Mouse (Mus musculus) frontal cortex, postnatal 14 days (tissue): Measurements from ENCODE around the gene Pard3b.

Experiments used
- DNase-seq, 2 experiments: peaks; one replicate each; pipeline ENCODE4 v3.0.0; 2022; ENCODE audit warnings: low spot score in 2 of 2

The Pard3b gene

DNA sequence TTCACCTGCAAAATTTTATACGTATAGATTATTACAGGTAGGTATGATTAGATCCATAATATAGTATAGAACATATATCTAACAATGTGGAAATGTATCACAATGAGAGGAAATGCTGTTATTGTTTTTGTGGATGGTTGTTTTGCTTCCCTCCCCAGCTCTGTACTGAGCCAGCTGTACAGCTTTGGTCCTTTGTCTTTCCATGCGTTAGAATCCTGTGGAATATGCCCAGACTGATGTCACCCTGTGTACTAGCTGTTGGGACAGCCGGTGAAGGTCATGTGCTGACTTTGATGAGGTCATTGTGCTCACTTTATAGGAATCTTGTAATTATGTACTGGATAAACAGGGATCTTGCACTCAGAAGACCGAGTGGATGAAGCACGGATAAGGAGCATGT, 286.9 kb downstream of the Pard3b start:
- DNase-seq = no peak

DNA sequence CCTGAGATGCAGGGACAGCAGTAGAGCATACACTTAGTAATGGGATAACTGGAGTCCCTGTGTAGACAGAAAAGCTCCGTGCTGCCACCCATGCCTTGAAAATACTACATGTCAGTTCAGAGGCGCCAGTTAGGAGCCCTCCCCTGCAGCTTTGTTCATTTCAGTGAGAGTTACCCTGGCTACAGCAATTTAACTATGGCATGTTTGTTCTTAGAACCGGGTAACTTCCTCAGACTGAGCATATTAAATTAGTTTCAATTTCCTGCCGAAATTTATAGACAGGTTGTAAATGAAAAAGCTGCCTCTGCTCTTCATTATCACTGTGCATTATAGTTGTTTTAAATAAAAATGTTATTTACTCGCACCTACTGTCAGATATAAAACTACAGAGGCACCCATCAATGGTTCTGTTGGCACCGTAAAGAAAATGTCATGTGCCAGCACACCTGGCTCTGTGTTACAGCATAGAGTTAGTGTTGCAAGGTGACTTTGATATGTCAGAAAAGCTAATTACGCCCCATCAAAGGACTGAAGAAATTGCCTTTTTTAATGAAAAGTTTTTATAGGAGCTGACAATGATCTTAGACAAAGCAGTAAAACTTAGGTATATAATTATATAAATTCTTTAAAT, 289.6 kb downstream of the Pard3b start:
- DNase-seq = no peak

DNA sequence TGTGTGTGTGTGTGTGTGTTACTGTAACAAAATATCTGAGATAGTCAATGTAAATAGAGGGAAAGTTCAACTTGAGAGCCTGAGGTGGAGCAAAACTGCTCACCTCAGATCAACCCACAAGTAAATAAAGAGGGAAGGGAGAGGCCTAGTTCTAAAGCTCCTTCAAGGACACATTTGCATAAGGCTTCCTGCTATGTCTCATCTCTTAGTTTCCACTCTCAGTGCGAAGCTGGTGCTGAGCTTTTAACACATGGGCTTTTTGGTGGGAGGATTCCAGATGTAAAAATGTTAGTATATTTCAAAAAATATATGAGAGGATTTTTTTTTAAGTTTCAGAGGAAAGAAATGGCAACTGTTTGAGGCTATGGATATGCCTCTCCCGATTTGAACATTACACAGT, 294.9 kb downstream of the Pard3b start:
- no peak for DNase-seq

DNA sequence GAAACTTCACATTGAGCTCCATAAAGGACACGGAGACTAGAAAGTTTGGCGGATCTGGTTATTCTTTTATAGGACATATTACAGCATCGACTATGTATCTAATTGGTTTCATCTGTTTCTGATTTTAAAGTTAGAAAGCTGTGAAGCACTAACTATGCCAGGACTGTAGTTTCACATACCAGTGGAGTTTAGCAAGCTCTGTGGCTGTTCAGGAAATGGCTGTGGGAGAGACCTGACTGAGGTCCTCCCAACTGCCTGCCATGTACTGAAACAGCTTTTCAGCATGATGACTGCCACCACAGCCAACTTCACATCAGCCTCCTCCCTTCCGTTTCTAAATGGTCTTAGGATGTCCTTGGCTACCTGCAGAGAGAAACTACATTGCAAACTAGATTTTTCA, 296.1 kb downstream of the Pard3b start:
- DNase-seq = no peak

DNA sequence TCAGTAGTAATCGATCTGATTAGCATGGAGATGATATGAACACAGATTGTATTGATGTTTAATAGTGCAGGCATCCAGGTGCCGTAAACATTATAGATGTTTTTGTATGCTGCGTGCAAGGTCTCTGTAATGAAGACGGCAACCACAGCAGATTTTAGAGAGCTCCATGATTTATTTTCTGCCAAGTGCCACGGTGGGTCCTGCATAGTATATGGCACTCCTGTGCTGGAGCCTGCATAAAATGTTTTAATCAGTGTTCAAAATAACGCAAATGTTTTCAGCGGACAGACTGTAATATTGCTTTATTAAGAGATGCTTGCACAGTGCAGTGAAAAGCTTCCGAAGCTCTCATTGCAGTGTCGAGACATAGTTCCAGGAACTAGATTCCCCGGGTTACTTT, 301.3 kb downstream of the Pard3b start:
- DNase-seq = no peak

DNA sequence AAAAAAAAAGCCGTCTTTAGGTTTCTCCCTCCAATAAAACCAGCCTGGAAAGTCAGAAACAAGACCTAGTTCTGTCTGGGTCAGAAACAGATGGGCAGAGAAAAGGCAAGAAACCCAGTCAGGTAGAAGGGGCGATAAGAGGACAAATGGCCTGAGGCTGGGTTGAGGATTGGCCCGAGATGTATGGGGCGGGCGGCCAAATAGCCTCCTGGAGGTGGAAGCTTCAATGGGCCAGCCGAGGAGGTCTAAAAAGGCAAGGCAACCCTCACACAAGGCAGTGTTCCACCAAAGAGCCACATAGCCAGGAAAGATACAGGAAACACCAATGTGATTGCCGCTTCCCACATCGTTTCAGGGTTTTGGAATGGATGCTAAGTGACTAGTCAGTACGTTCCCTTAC, 322.9 kb downstream of the Pard3b start:
- DNase-seq = no peak

DNA sequence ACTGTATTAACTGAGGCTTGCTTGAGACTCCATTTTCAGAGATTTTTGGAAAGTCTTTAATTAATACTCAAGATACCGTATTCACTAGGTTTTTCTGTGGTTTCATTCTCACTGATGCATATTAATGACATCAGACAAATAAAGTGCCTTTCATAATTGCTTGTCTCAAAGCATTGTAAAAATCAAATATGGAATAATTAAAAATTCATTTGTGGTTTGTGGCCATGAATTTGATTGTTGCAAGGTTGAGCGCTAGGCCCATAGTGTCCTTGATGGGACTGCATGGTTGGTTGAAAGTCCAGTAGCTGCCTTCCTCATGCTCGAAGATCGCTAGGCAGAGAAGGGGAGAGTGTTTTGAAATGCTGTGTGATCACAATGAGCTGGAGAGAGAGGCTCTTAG, 323.9 kb downstream of the Pard3b start:
- DNase-seq = no peak

DNA sequence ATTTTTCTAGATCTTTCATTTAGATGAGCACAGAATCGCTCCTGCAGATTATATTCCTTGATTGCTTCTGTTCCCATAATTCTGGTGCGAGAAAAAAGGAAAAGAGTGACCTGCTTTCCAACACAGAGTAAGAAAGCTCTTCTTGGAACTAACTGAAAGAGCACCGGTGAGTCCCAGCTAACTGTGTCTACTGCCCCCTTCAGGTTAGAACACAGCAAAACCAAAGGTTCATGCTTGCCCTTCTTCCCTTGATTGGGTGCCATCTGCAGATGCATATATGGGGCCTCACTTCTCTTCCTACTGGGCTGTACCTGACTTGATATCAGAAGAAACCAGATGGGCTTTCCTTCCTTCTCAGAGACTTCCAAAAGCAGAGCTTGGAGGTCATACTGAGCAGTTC, 328.5 kb downstream of the Pard3b start:
- no peak for DNase-seq

DNA sequence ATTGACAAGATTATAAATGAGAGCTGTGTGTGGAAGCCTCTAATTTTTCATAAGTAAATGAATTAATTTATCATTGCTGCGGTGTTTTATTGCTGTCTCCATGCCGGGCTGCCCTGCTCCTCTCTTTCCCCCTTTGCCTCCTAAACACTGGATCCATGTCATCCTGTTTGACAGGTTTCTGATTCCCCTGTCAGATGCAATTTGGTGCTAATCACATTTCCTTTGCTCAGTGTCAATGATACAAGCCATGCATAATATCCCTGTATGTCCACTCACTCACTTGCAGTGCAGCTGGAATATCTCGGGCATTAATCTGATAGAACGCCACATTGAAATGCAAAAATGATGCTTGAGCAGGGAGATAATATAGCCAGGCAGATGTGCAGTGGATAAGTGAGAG, 329.2 kb downstream of the Pard3b start:
- DNase-seq = no peak

DNA sequence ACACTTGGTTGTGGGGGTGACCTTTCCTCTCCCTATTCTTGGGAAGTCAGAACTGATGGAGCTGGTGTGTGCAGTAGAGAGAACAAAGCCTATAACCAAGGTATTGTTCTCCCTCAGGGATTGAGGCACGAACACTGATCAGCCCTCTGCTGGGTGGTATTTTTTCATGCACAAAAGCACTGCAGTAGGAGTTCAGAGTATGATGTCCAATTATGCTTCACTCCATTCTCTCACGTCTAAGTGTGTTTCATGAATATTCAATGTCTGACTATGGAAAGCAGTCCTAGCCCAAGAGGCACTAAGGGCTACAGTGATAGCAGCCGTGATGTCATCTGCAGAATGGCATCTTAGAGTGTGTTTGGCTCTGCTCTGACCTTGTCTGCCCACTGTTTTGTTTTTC, 359.1 kb downstream of the Pard3b start:
- no peak for DNase-seq

DNA sequence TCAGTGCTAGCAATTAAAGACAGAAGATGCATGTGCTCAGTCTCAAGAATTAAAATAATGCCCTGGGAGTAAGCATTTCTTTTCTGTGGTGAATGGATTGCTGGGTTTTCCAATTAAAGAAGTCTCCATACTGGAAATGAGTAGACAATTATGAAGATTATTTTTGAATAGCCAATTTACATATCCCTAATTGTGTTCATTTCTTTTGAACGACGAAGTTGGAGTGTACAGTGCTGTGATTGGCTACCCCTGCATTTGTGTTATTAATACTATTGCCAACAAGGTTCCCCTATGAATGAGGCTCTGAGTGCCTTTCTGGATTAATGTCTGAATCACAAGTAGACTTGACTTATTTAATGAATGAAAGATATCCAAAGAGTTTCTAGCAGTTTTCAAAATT, 370.2 kb downstream of the Pard3b start:
- no peak for DNase-seq

DNA sequence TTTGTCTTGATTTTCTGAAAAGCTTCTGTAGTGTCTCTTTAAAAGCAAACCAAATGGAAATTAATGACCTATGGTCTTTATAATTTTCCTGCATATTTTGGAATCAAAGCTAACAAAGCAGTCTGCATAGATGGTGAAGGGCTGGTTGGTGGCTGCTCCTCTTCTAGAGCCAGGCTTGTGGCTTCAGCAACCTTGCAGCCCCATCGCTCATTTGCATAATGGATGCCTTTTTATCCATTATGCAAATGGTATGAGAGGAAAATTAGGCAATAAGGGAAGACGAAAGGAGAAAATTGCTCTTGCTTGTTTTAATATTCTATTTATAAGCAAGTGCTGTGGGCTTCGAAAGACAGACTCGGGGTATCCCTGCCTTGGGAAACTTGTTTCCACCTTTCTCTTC, 373.1 kb downstream of the Pard3b start:
- DNase-seq = no peak

DNA sequence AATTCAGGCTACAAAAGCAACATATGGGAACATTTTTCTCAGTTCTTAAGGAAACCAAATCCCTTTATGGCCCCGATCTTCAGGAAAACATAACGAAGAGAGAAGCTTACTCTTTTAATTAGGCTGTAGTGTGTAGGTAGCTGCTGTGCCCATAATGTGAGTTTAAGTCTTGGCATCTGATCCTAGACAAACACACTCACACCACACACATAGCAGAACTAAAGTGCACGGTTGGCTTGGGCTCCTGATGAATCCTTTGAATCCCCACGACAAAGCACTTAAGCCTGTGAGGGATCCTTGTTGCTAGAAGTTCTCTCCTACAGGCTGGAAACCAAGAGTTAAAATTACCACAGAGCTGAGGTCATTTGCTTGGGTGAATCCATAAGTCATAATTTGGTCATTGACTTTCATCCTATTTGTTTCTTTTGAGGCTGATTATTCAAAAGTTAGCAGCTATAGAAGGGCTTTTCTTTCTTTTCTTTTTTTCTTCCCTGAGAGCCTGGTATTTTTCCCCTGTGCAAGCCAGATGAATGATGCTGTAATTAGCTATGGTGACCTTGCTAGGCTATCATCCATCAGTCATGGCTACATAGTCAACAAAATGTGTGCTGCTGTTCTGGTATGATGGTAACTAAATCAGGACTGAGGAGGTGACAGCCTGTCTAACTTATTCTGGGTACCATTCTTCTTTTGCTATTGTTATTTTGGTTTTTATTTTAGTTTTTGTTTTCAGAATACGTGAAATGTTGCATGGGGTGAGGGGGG, 378.1 kb downstream of the Pard3b start:
- no peak for DNase-seq

DNA sequence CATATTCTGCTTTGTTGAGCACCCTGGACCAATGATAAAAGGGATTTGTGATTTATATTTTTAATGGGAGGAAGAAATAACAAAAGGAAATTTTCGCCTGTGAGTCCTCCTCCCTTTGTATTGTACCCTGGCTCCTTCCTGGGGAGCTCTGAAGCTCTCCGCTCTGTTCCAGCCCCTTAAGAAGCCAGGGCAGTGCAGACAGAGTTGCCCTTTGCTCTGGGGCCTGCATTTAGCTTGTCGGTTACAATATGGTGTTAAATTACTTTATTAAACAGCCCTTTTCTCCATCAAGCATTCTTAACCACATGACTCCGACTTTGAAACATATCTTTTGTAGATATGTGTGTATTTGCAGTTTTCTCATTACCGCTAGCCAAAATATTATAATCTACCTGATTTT, 379.7 kb downstream of the Pard3b start:
- DNase-seq = no peak

DNA sequence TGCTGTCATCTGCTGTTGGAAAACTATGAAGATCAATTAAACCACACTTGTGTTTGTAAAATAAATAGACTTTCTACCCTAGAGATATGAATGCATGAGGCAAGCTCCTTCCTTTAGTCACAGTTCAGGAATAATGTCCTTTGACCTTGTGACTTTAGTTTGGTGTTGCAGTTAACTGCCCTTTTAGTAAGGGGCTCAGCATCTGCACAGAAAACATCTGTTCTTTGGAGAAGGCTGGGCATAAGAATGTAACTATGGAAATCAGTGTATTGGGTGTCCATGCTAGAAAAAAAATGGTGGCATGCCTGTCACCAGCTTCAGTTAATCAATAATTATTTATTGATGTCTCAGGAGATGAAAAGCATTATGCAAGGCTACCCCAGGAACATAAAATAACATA, 381.1 kb downstream of the Pard3b start:
- DNase-seq = no peak

DNA sequence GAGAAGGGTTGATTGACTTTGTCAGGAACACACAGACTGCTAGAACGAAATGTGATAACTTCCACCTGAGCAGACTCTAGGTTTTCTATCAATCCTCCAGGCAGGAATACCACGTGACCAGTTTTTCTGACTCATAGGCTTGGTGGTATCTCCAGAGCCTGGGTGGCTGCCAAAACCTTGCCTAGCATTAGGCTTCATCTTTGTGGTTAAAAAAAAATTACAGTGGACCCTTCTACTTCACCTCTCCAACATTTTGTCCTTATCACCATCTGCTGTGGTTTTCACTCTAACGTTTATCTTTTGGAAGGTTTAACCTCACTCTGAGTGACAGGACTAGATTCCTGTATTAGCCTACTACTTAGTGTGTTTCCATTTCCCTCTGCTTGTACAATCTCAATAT, 403.1 kb downstream of the Pard3b start:
- DNase-seq = no peak

DNA sequence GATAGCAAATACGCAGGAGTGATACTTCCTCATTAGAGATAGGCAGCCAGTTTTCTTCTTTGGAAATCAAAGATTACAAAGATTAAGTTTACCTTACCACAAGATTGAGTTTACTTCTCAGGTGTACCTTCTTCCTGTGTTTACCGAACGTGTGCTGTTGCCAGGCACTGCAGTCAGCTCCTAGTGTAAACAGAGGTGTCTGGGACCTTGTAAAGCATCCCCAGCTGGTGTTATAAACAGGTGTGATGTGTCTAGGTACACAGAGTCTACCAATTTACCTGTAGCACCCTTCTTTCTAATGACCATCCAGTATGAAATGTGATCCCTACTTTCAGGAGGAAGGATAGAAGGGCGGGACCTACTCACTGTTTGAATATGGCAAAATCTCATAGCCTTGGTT, 410.0 kb downstream of the Pard3b start:
- DNase-seq = no peak

DNA sequence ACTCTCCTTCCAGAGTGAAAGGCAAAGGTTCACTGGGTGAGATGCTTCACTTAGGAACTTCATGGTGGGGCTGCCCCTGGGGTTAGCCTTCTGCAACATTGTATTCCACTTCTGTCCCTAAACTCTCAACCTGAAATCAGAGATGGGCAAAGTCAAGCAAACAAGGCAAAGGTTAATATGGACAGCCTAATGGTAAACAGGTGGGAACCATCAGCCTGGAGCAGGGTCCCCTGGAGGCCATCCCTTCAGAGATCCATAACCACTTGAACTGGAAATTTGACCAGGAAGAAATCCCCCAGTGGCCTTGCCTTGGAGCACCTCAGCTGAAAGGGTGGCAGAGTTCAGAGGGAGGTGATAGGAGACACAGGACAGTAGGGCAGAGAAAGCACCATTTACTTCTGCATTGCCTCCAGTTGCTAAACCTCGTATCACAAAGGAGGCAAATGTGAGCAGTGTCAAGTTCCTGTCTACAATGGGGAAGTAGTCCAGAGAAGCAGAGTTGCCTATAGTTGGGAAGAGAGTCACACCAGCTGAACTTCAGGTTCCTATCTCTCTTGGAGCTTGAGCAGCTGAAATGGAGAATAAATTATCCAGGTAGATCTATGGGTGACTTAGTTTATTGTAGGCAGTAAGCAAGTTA, 412.7 kb downstream of the Pard3b start:
- DNase-seq = no peak

DNA sequence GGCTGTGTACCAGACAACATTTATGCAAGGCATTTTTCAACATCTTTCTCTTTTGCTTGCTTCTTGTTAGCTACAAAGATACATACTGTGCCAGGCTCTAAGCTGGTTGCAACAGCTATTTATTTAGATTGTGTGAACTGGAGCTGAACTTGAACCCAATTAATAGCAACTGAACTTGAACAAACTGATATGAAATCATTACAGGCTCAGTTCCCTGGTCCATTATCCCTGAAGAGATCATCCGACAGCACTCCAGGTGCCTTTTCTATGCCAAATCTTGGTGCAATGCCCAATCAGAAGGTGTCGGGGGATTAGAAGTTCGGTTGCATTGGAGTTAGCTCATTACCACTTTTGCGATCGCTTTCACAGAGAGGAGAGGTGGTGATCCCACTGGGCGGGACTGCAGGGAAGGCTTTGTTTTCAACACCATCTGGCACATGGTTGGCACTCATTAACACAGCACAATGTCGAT, 414.6 kb downstream of the Pard3b start:
- DNase-seq = no peak

DNA sequence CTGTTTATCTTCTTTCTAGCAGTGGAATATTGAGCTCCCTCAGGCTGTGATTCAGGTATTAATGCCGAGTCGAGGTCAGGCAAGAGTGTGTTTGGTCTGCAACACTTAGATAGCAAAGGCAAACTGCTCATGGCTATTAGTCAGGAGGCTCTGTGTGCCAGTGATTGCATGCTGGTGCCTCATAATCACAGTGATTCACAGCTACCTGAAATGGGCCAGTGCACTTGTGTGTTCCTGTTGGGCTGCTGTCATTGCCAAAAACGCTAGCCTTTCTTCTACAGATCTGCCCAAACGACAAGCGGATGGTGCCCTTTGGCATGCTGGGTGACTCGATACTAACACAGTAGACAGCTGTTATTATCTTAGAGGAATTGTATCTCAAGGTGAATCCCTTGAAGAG, 416.7 kb downstream of the Pard3b start:
- no peak for DNase-seq

DNA sequence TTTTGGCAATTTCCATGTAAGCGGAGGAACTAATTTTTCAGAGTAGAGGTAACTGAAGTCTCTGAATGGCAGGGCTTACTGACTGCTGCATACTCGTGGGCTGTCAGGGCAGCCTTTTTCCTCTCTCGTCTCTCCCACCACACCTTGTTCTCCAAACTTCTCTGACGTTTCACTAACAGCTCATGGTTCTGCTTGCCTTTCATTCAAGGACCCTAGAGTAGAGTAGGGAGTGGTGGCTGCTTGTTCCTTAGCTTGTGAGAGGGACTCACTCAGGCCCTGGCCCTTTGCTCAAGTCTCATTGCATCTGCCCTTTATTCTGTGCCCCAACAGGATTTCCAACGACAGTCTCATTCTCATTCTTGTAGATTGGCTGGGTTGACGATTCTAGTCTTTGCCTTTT, 432.0 kb downstream of the Pard3b start:
- no peak for DNase-seq

DNA sequence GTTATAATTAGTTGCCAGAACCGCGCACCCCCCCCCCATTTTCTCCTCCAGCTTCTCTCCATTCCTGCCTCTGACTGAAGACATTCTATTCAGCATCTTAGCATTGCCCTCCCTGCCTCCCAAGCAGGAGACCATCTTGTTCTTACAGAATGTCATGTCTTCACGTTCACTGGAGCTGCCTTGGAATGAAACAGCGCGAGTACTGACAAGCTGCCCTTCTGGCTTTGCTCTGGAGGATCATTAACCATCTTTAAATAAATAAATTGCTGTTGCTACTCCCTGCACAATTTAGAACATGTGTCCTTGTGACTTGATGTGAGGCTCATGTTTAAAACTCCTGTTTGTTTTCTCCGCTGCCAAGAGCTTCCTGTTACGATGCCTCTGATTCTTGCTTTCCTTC, 432.5 kb downstream of the Pard3b start:
- DNase-seq = no peak

DNA sequence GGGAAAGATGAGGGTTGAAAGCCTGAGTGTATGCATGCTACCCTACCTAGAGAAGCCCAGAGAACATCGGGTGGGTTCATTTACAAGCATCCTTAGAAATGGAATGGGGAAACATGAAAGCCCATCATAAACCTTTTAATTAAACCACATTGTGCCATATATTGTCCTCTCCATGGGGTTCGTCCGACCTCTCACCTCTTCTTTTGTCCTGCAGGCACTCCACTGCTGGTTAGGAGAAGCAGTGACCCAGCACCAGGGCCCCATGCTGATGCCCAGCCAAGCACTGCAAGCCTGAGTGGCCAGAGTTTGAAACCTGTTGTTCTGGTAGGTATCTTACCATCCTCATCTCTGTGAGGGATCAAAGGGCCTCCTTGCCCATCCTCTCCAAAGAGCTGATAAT, 437.5 kb downstream of the Pard3b start:
- no peak for DNase-seq
